ENCODE assay signal across 8 mouse cellular contexts in the genomic region with DNA sequence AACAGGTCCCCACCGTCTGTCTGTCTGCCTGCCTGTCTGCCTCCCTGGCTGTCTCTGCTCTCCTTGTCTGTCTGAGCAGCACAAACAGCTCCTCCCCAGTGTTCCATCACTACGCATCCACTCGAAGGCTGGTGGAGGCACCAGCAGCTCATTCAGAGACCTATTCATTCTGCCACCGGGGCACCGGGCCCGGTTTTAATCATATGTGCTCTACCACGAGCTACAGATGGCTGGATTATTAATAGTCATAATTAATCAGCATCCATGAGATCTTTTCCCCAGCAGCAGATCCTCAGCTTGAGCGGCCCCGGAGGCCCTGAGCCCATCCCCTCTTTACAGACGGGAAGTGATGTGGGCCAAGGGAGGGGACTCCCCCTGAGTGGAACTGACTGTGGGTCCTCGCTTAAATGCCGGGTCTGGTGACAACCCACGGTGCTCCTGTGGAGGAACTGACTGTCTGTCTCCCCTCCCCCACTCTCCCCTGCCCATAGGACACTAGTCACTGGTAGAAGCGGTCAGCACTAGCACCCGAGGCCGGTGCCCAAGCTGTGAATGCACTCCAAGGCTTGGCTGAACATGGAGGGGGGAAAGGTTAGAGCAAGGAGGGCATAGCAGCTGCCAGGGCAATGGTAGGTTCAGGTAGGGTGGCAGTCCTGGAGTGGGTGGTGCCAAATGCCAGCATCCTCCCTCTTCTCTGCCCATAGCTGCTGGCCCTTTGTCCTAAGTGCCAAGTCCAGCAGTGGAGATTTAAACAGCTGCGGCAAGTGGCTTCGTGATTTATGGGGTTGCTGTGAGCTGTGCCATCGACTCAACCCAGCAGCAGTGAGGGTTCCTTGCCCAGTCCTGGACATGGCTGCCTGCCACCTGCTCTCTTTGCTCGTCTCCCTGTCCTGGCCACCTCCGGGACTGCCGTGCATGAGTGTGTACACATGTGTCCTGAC. TPM values are rescaled to one million over a fixed set of nuclear protein-coding genes. Genes with fewer than 3 reads are reported as not detected.
DNase-seq lines count a peak whose midpoint lies in the region; ATAC-seq lines count a peak whose summit lies in the region.
"Had no signal": no experiment of that assay in that cellular context is flagged by ENCODE, and none has a peak within 500 bp of the region (broad histone marks: within the 10 kb centered on the region; RNA-seq: fewer than 3 reads in every experiment).

No protein-coding gene starts in this region.

- intact Hi-C loops in left cerebral cortex, postnatal 25 days (cut with DNase I): no loop called here

- no peaks in the 10 kb centered on the region for H3K9me3 ChIP-seq in embryonic facial prominence, embryonic 13.5 days
- H3K9me3 ChIP-seq in hindbrain, embryonic 16.5 days (ENCODE audit: control insufficient read depth, low read length): no peaks in the 10 kb centered on the region
- H3K9me3 ChIP-seq: lung, embryonic 15.5 days had no signal

- no peak overlapping the region for H3K4me3 ChIP-seq in embryonic facial prominence, embryonic 13.5 days
- no peak overlapping the region for H3K4me3 ChIP-seq in hindbrain, embryonic 16.5 days (ENCODE audit: low read length)
- H3K4me3 ChIP-seq: lung, embryonic 15.5 days had no signal

- H3K36me3 ChIP-seq in embryonic facial prominence, embryonic 13.5 days: no peaks in the 10 kb centered on the region
- H3K36me3 ChIP-seq in hindbrain, embryonic 16.5 days (ENCODE audit: control insufficient read depth, insufficient read depth, low read length): no peaks in the 10 kb centered on the region
- H3K36me3 ChIP-seq: lung, embryonic 15.5 days had no signal

- H3K27me3 ChIP-seq in embryonic facial prominence, embryonic 13.5 days: no peaks in the 10 kb centered on the region
- H3K27me3 ChIP-seq in hindbrain, embryonic 16.5 days (replicated peaks; ENCODE audit: control insufficient read depth, insufficient read depth, low read length): no peaks in the 10 kb centered on the region
- H3K27me3 ChIP-seq: lung, embryonic 15.5 days had no signal

- H3K27ac ChIP-seq in embryonic facial prominence, embryonic 13.5 days: peak overlapping the region; percentile 11; the same call in 1 of the 2 replicates
- H3K27ac ChIP-seq in hindbrain, embryonic 16.5 days (ENCODE audit: low read depth, low read length): peak overlapping the region; percentile 63
- H3K27ac ChIP-seq: lung, embryonic 15.5 days had no signal

- ATAC-seq in embryonic facial prominence, embryonic 13.5 days (ENCODE audit: insufficient number of reproducible peaks, insufficient read depth, low FRiP score, low TSS enrichment, low read depth): no peak
- ATAC-seq in hindbrain, embryonic 16.5 days: peak; percentile 32

- peaks cover 71% of the 10 kb centered on the region for H3K4me1 ChIP-seq in embryonic facial prominence, embryonic 13.5 days
- H3K4me1 ChIP-seq in hindbrain, embryonic 16.5 days (ENCODE audit: control insufficient read depth, insufficient read depth, low read depth, low read length): peaks cover 81% of the 10 kb centered on the region

- peak; percentile 62 to 65 for DNase-seq in spleen, adult 18-20 months
- DNase-seq in spleen, adult 12 weeks (ENCODE audit: low spot score): no peak
- DNase-seq in layer of hippocampus, postnatal 36 days: peak; percentile 67 to 77
- DNase-seq in retina, postnatal 1 day: peak; percentile 69
- no peak for DNase-seq in left cerebral cortex, postnatal 25 days (ENCODE audit: low spot score in 2 of 2)

- 66% methylated on average over 22 of the region's 22 CpGs for WGBS in embryonic facial prominence, embryonic 13.5 days
- 27% methylated on average over 22 of the region's 22 CpGs for WGBS in hindbrain, embryonic 16.5 days

- no peak overlapping the region for H3K4me2 ChIP-seq in embryonic facial prominence, embryonic 13.5 days
- H3K4me2 ChIP-seq in hindbrain, embryonic 16.5 days (ENCODE audit: low read length): 0 out of 2 replicates have a peak overlapping the region, but pooled peaks have one; percentile 3
- H3K4me2 ChIP-seq: lung, embryonic 15.5 days had no signal

- H3K9ac ChIP-seq in embryonic facial prominence, embryonic 13.5 days: no peak overlapping the region
- H3K9ac ChIP-seq in hindbrain, embryonic 16.5 days (ENCODE audit: low read depth, low read length): peak overlapping the region; percentile 15
- H3K9ac ChIP-seq: lung, embryonic 15.5 days had no signal

RNA-seq across cellular contexts. Expression of gene Zmiz1, which starts 34.6 kb away (rescaled TPM):
- polyA plus RNA-seq in embryonic facial prominence, embryonic 13.5 days (2015; fragmentation: Nextera tagmentation; extraction: Ambion mirVana): 44.3 and 52.9 TPM in 2 replicates
- 50.4 and 55.0 TPM in 2 replicates for polyA plus RNA-seq in hindbrain, embryonic 16.5 days (2015; fragmentation: Nextera tagmentation; extraction: Ambion mirVana)
- 10 to 100 TPM; 88.1 to 94.5 TPM for total RNA-seq in layer of hippocampus, postnatal 36 days (2021)
- total RNA-seq in left cerebral cortex, postnatal 25 days (2021): 10 to 100 TPM; 85.1 to 95.2 TPM

Comparison
In these comparisons a context has a peak if more than half of its experiments do, and no peak if none do; other contexts are left out.
1. DNase-seq: peak in spleen, adult 18-20 months (2 of 2), layer of hippocampus, postnatal 36 days (2 of 2) and retina, postnatal 1 day (single experiment); none in spleen, adult 12 weeks (single experiment) and left cerebral cortex, postnatal 25 days (0 of 2).